Mouse (Mus musculus) E14TG2a.4 (cell line): ENCODE results near the gene Usp5.

Source experiments
- CTCF ChIP-seq: conservative IDR thresholded peaks from 2 replicates; pipeline ENCODE4 v1.5.1; 2014; ENCODE audit warnings: low read length
- POU5F1 ChIP-seq: IDR thresholded peaks from 2 replicates; pipeline ENCODE4 v1.6.1; 2014; ENCODE audit warnings: low read length, borderline replicate concordance

DNA sequence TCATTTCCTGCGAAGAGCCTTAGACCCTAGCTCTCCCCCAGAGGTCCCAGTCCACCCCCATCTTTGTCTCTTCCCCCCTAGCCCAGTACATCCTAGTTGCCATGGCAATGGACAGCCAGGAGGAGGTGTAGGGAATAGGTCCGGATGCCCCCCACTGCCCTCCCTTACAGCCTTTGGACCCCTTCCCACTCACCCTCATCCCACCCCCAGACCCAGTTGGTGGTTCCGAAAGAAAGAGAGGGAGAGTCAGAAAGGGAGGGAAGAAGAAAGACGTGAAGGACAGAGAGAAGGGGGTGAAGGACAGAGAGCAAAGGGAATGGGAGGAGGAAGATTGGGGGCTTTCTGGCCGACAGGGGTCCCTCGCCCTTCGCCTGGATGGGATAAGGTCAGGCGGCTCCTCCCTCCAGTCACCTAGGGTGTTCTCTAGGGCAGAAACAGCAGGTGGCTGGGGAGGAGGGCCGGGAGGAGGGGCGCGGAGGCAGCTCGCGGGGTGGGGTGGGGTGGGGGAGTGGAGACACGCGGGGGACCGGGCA is 33.9 kb upstream of the Usp5 start:
- TF ChIP-seq CTCF: no peak
- no peak for TF ChIP-seq POU5F1
